Mouse (Mus musculus) ZHBTc4 (cell line): ENCODE data around the gene Rpap1.

Experiments
- DNase-seq: peaks from one replicate; pipeline ENCODE4 v3.0.0-alpha.2; 2011; ENCODE audit warnings: low read depth, low spot score

The Rpap1 gene

DNA sequence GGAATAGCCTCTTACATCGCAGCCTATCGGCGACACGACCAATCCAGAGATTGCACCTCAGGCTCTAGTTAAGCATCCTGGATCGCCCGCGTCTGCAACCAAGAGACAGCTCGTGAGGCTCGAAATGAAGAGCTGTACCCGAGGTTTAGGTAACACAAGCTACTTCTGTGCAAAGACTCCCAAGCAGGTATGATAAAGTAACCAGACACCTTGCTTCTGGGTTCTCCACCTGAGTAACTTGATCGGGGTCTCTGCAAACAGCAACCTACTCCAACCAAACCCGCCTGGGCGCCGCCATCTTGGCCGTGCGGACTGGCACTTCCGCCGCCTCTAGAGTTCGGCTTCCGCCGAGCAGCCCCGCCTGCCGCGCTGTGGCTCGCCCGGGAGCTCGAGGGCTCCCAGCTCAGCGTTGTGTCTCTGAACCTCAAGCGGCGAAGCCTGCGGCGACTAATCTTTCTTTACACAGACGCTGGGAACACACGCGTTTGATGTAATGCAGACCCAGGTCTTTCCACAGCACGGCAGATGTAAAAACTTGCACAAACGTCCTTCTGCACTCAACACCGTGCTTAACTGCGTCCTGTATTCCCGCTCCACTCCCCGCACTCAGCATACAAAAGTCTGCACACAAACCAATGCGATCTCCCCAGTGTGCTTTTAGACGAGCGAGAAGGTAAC, at the start of gene Rpap1:
Gene Rpap1 (minus strand): TSS at position 332 of the 678 bp plus-strand sequence.
- peak; percentile 91 for DNase-seq

GRCm38 (mm10) chr2:119834231-119834630, 46.9 kb upstream of the Rpap1 start:
- peak; percentile 76 for DNase-seq

DNA sequence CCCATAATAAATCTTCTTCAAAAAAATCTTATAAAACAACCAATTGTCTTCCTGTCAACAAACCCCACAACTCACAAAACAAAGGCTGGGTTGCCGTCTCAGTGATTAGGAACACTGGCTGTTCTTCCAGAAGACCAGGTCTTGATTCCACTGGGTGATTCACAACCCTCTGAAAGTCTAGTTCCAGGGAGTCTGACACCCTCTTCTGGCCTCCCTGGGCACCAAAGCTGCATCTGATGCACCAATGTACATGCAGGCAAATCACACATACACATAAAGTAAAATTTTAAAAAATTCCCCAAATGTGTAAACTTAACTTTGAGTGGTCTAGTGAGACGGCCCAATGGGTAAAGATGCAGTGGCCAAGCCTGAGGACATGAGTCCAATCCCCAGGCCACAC, 43.2 kb upstream of the Rpap1 start:
- DNase-seq: no peak

- DNase-seq: no peak
Observed at GRCm38 (mm10) chr2:119821136-119821535, 33.8 kb upstream of the Rpap1 start.

GRCm38 (mm10) chr2:119818668-119819272, 31.4 kb upstream of the Rpap1 start:
- peak; percentile 51 for DNase-seq

DNA sequence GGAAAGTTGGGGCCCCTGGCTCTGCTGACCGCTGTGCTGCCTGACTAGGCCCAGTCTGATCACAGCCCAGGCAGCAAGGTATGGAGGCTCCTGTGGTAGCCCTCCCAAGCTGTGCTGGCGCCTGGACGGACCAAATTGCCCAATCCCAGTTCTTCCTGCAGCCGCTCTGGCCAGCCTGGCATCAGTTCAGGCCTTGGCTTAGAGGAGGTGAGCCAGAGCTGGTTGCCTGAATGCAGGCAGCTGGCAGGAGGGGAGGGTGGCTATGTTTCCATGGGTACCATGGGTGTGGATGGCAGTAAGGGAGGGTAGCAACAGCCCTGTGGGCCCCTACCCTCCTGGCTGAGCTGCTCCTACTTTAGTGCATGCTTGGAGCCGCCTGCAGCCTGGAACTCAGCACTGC, 29.7 kb upstream of the Rpap1 start:
- DNase-seq: no peak

DNA sequence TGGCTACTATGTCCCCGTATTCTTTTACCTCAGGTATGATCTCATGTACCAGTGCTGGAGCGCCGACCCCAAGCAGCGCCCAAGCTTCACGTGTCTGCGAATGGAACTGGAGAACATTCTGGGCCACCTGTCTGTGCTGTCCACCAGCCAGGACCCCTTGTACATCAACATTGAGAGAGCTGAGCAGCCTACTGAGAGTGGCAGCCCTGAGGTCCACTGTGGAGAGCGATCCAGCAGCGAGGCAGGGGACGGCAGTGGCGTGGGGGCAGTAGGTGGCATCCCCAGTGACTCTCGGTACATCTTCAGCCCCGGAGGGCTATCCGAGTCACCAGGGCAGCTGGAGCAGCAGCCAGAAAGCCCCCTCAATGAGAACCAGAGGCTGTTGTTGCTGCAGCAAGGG, 29.3 kb upstream of the Rpap1 start:
- DNase-seq: no peak

DNA sequence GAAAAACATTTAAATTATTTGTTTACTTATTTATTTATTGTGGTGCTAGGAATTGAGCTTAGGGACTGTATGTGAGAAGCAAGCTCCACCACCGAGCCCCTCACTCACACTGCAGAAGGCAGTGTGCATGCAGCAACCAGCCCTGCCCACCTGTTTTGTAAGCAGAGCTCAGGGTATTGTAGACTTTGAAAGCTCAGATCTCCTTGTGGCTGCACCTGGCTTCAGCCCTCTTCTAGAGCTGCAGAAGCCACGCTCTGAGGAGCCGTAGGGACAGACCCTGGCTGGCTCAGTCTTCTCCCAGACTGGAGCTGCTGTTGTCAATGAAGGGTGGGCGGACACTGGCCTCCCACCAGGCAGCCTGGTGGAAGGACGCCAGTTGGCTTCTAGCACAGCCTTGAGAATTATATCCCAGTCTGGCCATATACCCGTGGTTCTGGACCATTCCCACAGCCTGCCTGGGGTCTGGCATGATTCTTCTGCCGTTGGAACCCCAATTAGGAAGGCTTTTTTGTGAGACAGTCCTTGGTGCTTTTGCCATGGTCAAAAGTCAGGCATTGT, 27.1 kb upstream of the Rpap1 start:
- no peak for DNase-seq

DNA sequence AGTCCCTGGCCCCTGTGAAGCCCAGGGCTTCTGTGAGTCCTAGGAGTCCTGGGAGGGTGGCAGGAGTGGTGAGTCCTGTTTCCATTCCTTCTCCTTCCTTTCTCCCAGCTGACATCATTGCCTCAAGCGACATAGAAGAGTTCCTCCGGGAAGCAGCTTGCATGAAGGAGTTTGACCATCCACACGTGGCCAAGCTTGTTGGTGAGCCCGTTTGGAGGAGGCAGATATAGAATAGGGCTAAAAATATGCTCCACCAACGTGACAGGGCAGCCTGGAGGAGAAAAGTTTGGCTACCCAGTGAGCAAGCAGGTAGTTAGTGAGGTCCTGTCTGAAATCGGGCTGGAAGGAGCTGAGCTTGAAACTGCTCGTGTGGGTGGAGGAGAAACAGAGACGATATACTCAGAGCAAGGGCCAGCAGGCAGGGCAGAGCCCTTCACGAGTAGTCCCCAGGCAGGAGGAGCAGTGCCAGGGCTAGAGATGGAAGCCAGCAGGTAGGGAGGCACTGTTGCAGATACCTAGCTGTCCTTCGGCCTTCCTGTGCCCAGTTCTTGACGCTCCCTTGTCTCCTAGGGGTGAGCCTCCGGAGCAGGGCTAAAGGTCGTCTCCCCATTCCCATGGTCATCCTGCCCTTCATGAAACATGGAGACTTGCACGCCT, 24.3 kb upstream of the Rpap1 start:
- DNase-seq: no peak

DNA sequence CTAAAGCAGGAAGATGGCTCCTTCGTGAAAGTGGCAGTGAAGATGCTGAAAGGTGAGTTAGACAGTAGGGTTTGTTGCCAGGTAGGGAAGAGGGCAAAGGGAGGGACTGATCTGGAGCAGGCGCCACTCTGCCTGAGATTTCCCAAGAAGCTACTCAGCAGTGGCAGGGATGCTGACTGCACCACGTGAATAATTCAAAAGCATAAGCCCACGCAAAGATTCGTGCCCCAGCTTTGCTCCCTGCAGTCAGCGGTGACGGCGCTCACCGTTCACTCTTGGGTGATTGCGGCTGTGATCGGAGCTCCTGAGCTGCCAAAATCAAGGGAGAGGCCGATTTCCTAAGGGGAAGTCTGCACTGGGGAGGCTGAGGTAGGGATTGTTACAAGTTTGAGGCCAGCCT, 23.6 kb upstream of the Rpap1 start:
- no peak for DNase-seq

DNA sequence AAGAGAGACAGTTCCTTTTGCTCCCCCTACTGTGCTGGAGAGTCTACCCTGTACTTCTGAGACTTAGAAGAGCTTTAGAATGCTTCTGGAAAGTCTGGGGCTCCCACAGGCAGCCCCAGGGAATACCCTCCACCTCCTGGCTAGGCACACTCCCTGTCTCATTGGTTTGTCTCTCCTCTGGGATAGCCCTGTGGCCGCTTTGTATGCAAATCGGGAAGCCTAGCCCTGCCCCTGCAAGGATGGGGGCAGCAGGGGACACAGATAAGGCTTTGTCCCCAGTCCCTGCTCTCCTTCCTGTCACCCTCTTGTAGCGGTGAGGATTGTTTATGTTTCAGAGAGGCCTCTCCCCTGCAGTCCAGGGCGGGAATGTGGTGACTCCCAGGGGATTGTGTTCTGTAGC, 21.5 kb upstream of the Rpap1 start:
- DNase-seq: peak; percentile 38

- no peak for DNase-seq
Observed at GRCm38 (mm10) chr2:119808438-119808837, 21.1 kb upstream of the Rpap1 start.

- DNase-seq: no peak
Observed at GRCm38 (mm10) chr2:119805536-119805935, 18.2 kb upstream of the Rpap1 start.

DNA sequence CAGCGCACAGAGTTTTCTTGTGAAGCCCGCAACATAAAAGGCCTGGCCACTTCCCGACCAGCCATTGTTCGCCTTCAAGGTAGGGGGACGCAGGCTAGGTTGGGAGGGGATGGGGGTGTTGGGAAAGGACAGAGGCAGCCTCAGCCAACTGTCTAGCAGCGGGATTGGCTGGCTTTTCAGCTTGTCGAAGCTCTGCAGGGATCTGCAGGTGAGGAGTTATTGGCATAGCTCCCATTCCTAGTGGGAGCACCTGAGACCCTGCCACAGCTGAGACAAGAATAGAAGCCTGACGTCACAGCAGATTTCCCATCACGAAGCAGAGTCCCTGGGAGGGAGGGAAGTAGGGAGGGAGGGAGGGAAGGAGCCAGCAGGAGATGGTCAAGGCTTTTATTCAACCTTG, 17.4 kb upstream of the Rpap1 start:
- no peak for DNase-seq

DNA sequence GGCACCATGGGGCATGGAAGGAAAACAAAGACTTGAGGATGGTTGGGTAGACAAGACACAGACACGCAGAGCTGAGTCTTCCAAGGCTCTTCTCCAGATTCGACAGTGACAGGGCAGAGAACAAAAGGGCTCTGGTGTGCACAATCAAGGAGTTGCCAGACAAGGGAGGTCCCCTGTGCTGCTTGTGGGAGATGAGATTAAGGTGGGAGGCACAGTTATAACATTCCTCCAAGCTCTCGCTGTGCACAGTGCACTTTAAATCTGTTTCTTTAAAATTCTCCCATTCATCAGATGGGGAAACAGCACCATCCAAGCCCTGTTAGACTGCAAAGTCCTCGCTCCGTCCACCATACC, 16.9 kb upstream of the Rpap1 start:
- DNase-seq: no peak

DNA sequence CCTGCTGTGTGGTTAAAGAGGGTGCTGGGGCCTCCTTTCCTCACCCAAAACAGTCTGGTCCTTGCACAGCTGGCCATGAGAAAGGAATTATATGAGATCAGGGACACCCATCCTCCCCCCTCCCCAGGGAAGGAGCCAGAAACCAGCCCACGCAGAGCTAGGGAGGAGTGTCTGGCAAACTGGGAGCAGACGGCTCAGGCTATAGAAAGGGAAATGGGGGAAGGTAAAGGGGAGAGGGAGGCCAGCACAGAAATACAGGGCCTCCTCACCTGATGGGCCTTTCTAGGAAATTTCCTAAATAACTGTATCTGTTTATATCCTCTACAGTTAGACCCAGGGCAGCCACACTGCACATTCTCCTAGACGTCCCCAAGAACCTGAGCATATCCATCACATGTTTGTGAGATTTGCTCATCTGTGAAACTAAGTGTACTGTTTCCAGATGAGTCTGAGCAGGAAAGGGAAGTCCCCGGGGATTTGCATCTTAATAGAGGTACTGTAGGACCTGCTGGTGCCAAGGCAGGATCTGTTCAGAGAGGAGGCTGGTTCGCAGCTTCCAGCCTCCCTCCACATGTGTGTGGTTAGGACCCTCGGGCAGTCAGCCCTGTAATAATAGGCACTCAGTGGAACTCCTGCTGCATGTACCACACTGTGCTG, 16.4 kb upstream of the Rpap1 start:
- peak; percentile 53 for DNase-seq

GRCm38 (mm10) chr2:119802767-119803617, 15.7 kb upstream of the Rpap1 start:
- peak; percentile 85 for DNase-seq

DNA sequence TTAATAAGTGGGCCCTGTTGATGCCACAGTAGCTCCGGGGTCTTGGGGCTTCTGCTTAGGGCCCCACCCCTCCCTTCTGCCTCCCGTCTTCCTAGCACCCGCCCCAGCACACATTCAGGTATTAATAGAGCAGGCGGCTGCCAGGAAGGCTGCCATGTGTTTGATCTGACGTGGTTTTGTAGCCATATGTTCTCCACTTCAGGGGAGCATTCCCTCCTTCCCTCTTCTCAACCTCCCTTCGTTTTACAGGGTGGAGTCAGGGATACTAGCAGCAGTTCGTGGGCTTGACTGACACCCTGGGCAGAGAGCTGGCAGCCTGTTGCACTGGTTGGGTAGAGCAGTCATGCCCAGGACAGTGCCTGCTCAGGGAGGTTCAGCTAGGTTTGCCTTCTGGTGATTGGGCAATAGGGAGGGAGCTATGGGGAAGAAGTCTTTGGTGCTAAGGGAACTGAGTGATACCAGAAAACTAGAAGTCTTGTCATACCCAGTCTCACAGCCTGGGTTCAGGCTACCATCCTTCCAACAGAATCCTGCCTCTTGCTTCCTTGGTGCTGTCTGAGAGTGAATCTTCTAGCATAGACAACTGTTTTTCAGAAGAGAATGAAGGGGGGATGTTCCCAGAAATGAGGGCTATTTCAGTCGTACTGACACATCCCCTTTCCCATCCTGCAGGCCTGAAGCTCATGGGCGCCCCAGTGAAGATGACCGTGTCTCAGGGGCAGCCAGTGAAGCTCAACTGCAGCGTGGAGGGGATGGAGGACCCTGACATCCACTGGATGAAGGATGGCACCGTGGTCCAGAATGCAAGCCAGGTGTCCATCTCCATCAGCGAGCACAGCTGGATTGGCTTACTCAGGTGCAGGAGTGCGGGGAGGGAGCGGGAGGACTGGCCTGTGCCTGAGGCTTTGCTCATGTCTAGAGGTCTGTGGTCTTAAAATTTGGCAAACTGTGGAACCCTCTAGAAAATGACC, 13.8 kb upstream of the Rpap1 start:
- DNase-seq: no peak

DNA sequence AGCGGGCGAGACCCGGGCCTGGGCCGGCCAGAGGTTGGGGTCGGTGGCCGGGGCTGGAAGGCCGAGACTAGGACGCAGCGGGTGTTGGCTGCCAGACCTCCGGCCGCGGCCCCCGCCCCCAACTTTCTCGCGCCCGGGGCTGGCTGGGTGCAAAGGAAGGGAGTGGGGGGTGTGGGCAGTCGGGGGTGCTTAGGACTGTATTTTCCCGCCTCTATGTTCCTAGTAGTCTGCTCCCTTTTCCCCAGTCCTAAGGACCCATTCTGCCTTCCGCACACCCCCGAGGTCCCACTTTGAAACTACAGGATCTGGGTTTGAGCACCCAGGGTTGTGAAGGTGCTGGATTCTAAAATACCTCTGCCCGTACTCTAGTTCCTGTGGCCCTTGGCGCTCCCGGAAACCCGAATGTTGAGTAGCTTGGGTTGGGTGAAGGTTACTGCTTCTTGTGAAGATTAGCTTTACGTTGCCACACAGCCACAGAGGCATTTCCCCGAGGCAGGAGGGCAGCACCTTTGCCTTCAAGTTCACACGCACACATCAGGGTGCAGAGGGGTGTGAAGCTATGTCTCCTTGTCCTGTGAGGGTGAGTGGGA, 12.7 kb upstream of the Rpap1 start:
- peak; percentile 51 for DNase-seq
